Mouse (Mus musculus) E14TG2a.4 (cell line): ENCODE results near the gene Asic4.

ENCODE experiments used
- CTCF ChIP-seq: conservative IDR thresholded peaks from 2 replicates; pipeline ENCODE4 v1.5.1; 2014; ENCODE audit warnings: low read length
- NANOG ChIP-seq: IDR thresholded peaks from 2 replicates; pipeline ENCODE4 v1.6.1; 2014; ENCODE audit warnings: borderline replicate concordance, low read length, mixed read lengths
- POU5F1 ChIP-seq: IDR thresholded peaks from 2 replicates; pipeline ENCODE4 v1.6.1; 2014; ENCODE audit warnings: low read length, borderline replicate concordance

- TF ChIP-seq NANOG (no peak), CTCF (0 out of 2 replicates have a peak, but pooled peaks have one; percentile 5), POU5F1 (no peak)
Observed at GRCm38 (mm10) chr1:75518427-75518826, 68.2 kb downstream of the Asic4 start.
